Mouse (Mus musculus): ENCODE measurements around the gene Cend1.
A peak's percentile ranks its signal among the peaks of the same experiment; 100 is the strongest.

Gene Cend1

DNA sequence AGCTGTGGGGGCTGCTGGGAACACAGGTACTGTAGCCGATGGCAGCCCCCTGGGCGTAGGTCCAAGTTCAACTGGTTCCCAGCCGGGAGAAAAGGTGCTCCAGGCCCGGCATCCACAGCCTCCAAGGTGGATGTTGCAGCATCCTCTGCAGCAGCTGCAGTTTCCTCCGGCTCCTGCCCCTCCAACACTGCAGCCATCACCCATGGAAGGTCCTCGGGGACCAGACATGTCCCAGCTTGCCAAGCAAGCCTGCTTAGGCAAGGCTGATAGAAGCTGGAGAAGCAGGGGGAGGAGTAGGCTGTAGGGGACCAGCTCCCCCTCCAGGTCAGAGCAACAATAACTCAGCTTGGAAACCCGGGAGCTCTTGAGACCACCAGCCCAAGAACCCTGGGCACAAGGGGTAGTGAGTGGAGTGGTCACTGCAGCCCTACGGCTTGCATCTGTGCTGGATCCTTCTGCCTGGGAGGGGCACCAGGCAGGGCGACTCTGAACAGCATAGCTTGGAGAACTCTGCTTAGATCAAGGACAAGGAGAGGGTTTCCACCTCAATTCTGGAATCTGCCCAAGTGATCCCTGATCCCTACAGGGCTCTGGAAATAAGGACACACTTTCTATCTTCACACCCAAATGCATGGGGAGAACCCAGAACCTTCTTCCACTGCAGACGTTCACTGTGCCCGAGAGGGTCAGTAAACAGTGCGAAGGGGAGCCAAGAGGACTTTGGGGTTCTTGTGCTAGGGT lies 14.0 kb upstream of the Cend1 start:
- ATAC-seq (ENCODE audit: low TSS enrichment), result no peak

DNA sequence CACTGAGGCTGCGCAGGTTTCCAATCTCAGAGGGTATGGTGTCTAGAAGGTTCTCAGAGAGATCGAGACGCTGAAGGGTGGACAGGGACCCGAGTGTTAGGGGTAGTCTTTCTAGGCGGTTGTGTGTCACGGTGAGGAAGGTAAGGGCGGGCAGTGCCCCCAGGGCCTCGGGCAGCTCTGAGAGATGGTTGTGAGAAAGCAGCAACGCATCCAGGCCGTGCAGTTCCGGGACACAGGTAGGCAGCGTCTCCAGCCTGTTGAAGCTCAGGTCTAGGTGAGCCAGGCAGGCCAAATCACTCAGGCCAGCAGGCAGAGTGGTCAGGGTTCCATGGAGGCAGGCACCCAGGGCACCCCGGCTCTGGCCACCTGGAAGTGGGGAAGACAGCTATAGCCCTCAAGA lies 12.9 kb upstream of the Cend1 start:
- no peak for ATAC-seq (ENCODE audit: low TSS enrichment)

DNA sequence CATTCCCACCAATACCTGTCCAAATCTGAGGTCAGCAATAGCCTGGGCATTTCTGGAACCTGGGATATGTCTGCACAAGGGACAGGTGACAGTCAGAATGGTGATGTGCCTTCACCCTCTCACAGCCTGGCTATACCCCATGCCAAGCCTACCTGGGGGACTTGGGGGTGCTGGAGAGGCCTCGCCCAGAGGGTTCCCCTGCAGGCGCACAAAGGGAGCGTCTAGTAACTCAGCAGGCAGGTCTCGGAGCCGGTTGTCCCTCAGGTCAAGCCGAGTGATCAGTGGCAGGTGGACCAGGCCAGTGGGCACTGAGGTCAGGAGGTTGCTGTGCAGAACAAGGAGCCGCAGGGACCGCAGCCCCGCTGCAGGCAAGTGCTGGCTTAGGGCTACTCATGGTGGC lies 12.2 kb upstream of the Cend1 start:
- ATAC-seq (ENCODE audit: low TSS enrichment), result no peak

DNA sequence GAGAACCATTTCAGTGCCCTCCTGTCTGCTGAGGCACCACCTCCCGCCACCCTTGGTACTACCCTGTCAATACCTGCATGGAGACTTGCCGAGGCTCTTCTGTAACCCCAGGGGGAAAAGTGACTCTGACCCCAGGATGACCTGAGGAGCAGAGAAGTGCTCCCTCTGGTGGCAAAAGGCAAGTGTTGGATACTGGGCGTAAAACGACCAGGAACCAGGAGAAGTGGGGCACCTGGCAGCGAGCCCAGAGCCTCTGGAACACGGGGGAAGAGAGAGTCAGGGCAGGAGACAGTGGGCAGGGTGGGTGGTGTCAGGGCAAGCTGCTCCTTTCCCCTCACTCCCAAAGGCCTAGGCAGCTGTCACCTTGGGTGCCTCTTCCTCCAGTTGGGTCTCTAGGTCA lies 11.3 kb upstream of the Cend1 start:
- no peak for ATAC-seq (ENCODE audit: low TSS enrichment)

DNA sequence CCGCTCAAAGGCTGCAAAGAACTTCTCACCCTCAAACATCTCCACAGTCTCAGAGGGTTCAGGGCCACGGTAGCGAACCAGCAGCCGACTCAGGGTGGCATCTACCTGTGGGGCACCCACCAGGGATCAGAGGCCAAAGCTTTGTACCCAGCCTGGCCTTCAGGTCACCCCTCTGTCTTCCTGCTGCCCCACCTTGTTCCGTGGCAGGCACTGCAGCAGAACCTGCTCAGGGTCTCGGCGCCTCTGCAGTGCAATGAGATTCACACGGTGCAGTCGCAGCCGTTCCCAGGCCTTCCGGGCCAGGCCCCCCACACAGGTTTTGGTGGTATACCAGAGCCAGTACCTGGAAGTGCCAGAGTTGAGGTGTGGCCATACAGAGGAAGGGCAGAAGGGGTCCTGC lies 10.5 kb upstream of the Cend1 start:
- ATAC-seq (ENCODE audit: low TSS enrichment), result no peak

DNA sequence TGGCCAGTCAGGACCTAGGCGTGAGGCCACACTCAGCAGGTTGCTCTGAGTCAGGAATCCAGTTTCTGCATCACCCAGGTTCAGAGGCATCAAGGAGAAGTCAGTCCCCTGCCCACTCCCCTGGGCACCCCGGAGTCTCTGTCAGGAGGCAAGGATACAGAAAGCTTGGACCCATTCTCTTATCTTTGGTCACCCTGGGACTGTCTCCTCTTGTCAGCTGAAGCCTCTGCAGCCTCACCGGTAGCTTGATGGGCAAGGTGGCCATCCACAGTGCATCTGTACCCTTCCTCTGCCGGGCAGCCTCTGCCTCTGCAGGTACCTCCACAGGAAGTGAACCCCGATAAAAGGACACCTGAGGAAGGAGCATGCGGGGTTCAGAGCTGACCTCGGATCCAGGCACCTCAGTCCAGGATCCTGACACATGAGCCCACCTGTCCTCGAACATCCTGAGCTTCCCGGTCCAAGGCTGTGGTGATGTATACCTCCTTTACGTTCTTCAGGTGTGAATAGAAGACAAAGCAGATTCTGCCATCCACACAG lies 9.9 kb upstream of the Cend1 start:
- ATAC-seq (ENCODE audit: low TSS enrichment), result no peak

DNA sequence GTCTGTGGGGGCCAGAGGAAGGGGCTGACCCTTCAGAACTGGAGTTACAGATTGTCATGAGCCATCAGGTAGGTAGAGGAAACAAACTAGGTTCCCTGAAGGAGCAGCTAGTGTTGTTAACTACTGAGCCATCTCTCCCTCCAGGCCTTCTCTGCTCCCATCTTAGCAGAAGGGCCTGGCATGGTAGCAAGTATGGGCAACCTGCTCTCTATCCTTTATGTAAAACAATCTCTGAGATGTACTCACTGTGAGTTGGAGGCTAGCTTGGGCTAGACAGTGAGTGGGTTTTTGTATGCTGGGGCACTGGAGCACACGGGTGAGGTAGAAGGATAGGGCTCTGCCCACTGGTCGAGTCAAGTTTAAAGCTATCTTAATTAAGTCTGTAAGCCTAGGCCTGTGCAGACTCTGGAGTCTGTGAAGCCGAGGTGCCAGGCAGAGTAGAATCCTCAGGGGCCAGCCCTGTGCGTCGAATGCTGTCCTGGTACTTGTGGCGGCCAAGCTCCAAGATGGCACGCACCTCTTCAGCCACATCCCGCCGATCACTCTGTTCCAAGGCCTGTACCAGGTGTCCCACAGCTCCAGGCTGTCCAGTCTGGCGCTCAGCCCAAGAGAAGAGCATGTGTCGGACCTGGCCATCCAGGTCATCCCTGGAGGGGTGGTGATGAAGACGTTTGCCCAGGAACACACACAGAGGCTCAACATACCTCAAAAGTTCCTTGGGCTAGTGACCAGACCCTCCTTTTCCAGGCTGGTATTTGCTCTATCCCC lies 9.1 kb upstream of the Cend1 start:
- no peak for ATAC-seq (ENCODE audit: low TSS enrichment)

DNA sequence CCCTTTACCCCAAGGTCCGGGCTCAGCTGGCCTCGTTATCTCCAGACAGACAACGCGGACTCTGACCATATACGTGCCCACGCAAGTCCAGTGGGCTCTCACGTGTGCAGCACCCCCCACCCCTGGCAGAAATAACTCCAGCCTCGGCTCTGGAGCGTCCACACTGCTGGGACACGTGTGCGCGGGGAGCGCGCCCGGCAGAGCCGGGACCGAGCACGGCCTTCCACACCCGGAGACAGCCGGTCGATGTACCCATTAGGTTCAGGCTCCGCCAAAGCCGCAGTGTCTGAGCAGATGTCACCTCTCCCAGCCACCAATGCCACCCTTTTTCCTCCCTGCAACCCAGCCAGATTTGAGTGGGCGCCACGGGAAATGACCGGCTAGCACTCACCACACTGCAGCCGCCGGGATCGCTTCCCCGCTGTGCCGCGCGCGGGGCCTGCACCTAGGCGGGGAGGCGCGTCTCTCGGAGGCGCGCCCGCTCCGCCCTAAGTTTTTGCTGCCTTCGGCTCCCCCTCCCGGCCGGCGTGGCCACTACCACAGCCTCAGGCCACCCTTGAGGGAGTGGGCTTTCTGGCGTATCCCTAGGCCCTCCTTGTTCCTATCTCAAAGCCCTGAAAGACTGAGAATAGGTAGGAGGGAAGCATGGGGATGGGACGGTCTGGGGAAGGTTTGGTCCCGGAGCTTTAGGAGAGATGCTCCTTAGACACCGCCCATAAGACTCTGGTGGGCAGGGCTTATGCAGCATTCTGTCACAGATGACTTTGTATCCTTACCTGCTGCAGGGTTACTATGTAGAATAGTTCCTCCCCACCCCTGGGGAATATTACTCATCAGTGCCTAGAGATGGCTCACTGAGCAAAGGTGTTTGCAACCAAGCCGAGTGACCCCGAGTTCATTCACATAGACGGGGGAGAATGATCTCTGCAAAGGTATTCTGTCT lies 8.2 kb upstream of the Cend1 start, which contains the start of gene Slc25a22:
Gene Slc25a22, minus strand, starts transcription at position 715 of the 943 bp plus-strand sequence.
- ATAC-seq (ENCODE audit: low TSS enrichment), result peak; percentile 60

DNA sequence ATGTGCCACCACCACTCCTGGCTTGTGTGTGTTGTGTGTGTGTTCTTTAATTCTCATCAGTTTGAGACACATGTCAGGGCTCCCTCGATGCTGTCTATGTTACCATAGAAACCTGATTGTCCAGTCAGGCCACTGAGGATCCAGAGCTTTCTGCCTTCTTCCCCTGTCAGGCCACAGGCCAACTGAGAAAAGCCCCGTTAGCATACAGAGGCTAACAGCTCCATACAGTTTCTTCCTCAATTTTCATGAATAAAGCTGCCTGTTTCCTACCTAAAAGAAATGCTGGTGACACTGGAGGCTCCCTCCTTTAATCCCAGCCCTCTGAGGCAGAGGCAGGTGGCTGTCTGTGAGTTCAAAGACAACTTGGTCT lies 7.2 kb upstream of the Cend1 start:
- no peak for ATAC-seq (ENCODE audit: low TSS enrichment)

DNA sequence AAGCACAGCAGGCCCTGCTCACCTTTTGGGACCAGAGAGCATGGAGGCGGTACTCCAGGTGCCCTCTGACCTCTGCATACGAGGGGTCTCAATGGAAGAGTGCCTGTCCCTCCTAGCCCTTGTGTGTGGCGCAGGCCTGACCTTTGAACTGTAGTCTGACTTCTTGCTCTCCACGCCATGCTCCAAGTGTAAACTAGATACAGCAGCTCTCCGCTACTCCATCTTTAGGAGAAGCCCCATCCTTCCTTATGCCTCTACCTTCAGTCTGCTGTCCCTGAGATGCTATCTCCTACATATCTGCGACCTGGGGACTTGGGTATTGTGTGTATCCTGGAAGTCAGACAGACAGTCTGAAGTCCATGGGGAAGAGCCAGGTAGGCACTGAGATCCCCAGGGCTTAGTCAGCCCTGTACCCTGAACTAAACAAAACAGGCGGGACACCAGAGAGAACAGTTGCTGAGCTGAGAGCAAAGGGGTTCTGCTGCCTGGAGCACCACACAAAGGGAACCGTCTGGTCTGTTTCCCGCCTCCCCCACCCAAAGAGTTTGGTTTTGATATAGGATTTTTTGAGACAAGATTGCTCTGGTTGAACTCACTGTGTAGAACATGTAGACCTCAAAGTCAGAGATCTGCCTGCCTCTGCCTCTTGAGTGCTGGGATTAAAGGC lies 6.7 kb upstream of the Cend1 start:
- ATAC-seq (ENCODE audit: low TSS enrichment), result no peak

DNA sequence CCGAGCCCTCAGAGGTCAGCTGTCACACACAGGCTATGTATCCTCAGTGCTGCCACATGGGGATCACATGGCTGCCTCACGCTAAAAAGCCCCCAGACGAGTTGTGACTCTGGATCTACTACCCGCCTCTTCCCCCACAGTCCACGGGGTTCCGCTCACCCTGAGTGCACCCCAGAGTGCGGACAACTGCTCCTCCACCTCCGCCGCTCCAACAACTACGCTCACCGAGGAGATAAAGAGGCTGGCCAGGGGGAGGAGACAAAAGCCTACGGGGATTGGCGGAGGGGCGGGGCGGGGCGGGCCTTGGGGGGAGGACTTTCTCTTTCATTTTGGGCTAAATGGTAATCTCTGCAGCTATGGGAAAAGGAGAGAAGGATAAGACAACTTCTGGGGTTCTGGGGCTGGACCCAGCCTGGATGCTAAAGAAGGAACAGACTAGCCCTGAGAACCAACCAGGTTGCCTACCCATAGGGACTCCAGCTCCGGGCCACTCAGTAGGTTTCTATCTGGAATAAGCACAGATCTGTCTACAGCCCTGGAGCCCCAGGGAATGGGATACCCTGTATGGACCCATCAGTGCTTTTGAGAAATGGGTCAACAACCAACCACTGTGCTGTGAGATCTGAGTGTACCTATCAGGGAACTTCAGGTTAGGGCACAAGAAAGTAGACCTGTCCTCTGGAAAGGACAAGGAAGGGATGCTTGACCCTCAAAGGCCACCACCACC lies 6.0 kb upstream of the Cend1 start:
- ATAC-seq (ENCODE audit: low TSS enrichment), result peak; percentile 34; the same call in 1 of the 2 replicates

DNA sequence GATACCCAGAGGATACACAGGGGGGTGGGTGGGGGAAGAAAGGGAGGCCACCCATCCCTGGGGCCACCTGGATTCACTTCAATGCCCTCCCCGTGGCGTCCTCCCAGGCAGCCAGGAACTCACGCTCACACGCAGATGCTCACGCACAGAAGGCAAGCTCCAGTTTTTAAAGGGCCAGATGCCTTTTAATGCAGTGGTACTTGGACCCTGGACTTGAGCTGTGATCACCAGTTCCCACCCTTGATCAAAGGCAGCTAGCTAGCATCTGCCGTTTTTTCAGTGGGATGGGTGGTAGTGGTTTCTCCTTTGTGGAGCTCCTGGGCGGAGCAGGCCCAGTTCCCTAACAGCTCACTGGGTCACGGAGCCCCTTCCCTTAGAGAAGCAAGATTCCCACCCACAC lies 5.2 kb upstream of the Cend1 start:
- ATAC-seq (ENCODE audit: low TSS enrichment), result peak; percentile 33; the same call in 1 of the 2 replicates

DNA sequence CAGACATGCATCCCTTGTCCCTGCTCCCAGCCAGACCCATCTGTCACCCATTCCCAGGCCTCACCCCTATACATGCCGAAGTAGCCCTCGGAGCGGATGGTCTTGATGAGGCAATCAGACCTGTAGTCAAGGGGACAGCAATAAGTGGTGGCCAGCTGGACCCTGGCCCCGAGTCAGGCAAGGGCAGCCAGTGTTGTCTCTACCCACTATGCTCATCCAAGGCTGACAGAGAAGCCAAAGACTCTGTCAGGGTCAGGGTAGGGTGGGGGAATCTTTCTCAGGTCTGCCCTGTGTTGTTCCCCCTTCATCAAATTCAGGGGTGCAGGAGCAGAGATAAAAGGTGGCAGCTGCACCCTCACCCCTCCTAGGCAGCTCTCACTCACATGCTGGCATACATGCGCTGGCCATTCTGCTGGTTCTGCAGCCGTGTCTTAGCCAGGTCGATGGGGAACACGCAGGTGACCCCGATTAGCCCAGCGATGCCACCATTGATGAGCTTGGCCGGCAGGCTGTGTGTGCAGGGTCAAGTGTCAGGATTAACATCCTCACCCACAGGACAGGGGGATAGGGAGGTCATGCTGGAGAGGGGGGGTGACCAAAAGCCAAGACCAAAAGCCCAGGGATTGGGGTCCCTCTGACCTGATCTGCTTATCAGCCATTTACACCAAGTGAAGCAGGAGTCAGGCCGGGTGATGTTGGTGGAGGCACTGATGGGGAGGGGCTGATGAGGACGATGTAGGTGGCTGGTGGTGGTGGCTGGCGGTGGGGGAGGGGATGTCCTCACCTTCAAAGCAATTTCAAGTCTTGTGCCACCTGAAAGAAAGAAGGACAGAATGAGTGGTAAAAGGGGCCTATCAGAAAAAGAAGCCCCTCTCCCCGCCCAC lies 4.5 kb upstream of the Cend1 start:
- no peak for ATAC-seq (ENCODE audit: low TSS enrichment)

DNA sequence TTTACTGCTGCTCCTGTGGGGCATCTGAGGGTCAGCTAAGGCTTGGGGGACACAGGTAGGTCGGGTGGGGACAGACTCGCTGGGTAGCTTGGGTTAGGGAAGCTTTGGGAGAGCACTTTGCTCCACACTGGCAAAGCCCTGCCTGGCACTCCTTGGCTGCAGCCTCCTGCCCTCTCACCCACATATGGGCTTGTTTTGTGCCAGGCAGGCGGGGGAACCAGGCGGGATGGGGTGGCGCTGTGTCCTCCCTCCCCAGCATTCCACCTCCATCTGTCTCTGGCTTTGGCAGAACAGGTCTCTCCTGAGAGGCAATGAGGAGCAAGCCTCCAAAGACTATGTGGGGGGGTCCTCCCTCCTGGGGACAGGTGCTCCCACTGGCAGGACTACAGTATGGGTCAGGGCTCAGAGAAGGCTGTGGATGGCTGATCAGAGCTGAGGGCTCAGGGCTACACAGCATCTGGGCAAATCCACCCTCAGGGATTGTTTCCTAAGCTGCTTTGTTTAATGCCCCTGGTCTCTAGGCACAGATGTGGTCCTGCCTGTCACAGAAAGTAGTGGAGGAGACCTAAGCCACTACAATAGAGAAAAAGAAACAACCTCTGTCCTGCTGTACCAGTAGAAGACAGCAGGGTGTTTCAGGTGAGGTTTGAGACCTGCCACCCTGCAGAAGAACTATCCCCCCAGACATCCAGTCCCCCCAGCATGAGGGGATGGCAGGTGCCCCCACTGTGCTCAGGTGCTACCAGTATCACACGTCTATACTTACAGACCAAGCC lies 3.6 kb upstream of the Cend1 start:
- ATAC-seq (ENCODE audit: low TSS enrichment), result no peak

DNA sequence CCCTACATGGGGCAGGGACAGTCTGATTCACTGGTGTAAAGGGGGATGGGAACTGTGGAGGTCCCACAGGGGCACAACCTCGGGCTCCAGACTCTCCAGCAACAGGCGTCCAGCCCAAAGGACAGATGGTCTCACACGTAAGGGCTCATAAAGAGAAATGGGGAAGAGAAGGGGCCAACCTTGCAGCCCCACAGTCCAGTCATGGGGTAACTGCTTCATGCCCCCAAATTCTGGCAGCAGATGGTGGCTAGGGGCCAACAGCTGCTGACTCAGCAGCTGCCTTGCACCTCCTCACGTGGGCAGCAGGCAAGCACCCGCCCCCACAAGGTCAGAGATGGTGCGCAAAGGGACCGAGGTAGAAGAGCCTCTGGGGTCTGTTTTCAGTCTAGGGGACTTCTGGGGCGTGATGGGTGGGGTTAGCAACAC lies 2.9 kb upstream of the Cend1 start:
- ATAC-seq (ENCODE audit: low TSS enrichment), result no peak

DNA sequence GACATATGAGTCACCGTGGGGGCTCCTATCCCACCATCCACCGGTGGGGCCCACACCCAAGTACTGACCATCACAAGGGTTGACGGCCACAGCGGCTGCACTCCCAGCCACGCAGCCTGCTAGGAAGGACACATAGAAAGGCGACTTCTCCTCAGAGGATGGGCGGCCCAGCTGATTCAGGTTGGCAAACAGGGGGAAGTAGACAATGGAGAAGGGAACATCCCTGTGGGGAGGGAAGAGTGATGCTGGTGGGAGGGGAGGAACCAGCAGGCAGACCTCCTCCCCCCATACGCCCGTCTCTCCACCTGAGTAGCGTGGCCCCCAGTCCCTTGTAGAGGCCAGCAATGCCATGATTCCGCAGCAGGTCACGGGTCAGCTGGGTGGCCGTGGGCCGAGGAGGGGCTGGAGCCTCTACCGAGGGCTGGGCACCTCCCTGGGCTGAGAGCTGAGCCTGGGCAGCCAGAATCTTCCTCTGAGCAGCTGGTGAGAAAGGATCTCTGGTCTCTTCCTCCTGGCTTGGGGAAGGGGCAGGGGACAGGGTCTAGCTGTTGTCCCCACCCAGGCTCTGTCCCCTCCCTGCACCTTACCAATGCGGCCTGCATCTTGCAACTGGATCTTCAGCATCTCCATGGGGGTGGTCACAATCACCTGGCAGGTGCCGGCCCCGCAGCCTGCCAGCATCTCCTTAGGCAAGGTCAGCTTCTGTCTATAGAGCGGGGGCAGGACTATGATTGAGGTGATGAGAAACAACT lies 2.3 kb upstream of the Cend1 start:
- ATAC-seq (ENCODE audit: low TSS enrichment), result no peak

DNA sequence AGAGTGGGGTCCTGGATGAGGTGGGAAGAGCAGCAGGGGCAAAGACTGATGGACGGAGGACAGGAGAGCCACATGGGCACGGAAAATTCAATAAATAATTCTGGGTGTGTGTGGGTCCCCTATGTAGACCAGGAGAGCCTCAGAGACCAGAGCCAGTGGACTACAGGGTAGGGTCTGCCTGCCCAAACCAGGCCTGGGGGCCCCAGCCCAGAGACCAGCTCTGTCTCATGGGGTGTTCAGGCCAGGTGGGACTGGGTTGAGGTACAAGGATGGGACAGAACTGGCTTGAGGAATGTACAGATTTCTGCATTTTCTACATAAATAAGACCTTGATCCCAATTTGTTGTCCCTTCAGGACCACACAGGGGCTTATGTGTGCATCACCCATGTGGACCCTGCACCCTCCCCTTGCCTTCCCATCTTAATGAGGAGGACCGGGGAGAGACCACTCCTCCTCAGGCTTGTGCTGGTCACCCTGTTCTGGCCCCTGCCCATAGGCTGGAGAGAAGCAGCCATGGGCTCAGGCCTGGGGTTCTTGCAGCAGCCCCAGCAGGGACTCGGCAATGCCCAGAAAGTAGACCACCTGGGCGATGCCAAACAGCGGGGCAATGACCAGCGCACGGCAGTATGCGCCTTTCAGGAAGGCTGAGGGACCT lies 1.4 kb upstream of the Cend1 start:
- no peak for ATAC-seq (ENCODE audit: low TSS enrichment)

All from frontal cortex, adult (tissue).